Mouse (Mus musculus): Measurements from ENCODE around the gene Eomes.
A peak's percentile ranks its signal among the peaks of the same experiment; 100 is the strongest.

Eomes gene

GRCm38 (mm10) chr9:118477961-118478360, at the start of gene Eomes:
Gene Eomes, plus strand, starts transcription at chr9:118478212.
- peak; percentile 45 for DNase-seq

DNA sequence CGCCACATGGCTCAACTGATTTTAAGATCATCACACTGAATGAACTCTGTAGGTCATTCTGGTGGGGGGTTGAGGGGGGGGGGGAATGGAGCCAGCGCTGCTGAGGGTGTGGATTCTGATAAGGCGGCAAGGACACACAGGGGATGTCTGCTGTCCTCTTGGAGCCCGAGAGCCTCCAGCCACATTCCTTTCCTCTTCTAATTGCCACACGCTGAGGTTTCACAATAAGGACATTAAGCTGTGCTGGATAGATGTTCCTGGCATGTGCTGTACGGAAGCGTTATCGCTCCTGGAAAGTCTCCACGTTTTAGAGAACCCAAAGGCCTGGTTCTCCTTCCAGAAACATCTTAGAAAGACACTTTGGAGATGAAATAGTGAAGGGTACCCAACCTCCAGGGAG, 33.2 kb upstream of the Eomes start:
- DNase-seq = no peak

DNA sequence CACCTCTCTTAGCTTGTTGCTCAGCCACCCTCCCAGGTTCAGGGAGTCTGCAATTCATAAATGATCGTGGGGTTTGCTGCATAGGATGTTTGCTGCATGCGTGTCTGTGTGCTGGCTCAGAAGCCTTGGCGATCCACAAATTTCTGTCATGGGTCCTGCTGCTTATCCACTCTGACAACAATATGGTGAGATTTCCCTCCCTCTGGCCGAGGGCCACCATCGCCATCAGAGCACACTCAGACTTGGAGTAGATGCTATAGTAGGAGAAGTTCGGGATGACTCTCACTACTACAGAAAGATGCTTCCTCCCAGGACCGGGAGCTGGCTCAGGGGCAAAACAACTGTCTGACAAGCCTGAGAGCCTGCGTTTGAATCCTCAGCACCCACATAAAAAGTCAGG, 28.7 kb upstream of the Eomes start:
- DNase-seq = no peak

GRCm38 (mm10) chr9:118453427-118453826, 24.6 kb upstream of the Eomes start:
- no peak for DNase-seq

- DNase-seq = no peak
Observed at GRCm38 (mm10) chr9:118455188-118455845, 22.7 kb upstream of the Eomes start.

DNA sequence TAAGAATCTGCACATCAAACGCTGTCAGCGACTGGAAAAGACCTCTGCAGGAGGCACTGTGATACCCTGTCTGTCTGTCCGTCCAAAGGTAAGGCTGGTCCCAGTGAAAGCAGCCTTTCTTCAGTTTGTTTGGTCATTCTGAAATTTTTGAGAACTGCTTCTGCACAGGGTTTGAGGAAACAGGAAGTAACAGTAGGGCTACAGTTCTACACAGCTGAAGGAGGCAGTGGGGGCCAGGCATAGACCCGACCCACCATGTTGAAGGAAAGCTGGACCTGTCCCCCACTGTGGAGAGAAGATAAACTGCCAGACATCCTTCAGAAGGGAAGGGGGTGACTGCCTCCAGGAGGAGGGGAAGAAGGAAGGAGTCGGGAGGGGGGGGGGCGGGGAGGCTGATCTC, 21.6 kb upstream of the Eomes start:
- no peak for DNase-seq

DNA sequence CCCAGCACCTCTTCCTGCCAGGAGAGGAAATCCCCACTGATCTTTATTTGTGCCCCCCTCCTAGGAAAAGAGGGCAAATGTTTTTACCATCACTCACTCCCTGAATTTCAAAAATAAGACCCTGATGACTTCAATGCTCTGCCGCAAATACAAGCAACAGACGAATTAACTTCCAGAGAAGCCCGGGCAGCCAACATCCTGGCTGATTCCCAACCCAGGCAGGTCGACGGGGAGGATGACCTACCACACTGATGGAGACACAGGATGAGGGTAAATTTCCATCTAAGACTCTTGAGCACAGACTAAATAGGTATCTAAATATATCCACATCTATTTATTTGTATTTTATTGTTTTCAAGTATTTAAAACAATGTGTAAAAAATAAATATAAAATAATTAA, 20.0 kb upstream of the Eomes start:
- DNase-seq = no peak

DNA sequence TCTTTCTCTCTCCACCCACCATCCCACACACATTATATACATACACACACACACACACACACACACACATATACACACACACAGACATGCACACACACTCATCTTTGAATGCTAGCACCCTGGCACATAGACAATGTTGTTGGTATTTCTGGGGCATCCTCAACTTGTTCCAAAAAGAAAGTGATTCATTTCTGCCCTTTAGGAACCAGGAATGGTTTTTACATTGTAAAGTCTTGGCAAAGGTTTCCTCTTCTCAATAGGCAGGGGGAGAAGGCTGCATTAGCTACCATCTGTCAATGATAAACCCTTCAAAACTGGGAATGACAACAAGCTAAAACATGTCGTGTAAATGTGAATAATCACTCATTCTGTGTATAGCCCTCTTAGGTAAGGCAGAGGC, 14.0 kb upstream of the Eomes start:
- no peak for DNase-seq

- DNase-seq = no peak
Observed at GRCm38 (mm10) chr9:118468301-118468700, 9.7 kb upstream of the Eomes start.

GRCm38 (mm10) chr9:118469272-118469671, 8.7 kb upstream of the Eomes start:
- no peak for DNase-seq

GRCm38 (mm10) chr9:118471296-118471695, 6.7 kb upstream of the Eomes start:
- no peak for DNase-seq

GRCm38 (mm10) chr9:118476211-118476765, 1.7 kb upstream of the Eomes start:
- peak; percentile 40 for DNase-seq

DNA sequence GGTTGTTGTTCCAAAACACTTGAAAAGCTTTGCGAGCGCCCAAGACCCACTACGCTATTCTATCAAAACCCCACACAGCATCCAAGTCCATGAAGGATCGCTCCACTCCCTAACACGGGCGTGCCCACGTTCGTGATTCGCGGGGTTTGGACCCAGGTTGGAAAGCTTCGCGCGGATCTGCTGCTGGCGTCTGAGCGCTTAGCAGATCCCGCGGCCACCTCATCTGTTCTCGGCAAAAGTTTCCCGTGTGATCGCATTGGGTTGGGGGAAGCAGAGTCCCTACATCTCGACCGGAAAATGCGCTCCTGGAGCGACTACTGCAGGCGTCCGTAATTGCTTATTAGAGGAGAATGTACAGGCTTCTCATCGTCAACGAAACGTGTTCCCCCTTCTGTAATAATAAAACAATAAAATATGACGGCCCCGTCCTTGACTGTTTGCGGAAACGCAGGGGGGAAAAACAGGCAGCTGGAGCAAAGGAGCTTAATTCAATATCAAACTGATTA, 1.2 kb upstream of the Eomes start:
- DNase-seq = no peak

DNA sequence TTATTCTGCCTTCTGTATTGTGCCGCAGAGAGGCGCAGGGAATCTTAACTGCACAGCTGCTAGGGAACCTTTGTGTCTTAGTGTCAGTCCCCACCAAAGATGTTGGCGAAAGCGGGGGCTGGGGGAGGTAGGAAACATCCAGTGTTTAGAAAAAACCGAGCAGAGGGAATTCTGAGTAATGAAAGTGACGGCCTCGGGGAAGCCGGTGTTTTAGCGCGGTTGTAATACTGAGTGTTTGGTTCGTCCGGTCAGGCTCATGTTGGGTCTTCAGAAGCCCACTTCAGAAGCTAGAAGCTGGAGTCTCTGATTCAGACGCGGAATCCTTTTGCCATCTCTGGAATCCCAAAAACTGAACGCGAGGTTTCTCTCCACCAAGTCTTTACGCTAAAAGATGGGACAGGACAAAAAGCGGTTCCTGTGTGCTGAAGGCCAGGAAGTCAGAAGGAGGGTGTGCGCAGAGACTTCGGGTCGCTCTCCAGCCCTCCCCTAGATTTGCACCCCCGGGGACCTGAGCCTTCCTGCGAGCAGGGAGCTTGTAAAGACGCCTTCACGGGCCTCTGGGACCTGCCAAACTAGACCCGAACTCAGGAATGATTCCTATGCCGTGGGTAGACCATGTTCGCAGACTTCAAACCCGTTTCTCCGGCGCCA, 606 bp upstream of the Eomes start:
- DNase-seq = peak; percentile 39

DNA sequence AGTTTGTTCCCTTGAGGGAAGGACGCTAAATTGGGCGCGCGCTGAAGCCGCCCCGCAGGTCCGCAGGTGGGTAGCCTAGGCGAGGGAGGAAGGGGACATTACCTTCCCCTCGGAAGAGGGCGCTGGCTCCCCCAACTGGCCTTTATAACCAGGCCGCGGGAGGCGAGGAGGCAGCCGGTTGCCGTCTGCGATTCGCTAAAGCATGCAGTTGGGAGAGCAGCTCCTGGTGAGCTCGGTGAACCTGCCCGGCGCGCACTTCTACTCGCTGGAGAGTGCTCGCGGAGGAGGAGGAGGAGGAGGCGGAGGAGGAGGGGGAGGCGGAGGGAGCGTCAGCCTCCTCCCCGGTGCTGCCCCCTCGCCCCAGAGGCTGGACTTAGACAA, 436 bp downstream of the Eomes start:
- peak; percentile 54 for DNase-seq

- DNase-seq = peak; percentile 54
Observed at GRCm38 (mm10) chr9:118478839-118479507, 961 bp downstream of the Eomes start.

- DNase-seq = no peak
Observed at GRCm38 (mm10) chr9:118479508-118480291, 1.7 kb downstream of the Eomes start.

DNA sequence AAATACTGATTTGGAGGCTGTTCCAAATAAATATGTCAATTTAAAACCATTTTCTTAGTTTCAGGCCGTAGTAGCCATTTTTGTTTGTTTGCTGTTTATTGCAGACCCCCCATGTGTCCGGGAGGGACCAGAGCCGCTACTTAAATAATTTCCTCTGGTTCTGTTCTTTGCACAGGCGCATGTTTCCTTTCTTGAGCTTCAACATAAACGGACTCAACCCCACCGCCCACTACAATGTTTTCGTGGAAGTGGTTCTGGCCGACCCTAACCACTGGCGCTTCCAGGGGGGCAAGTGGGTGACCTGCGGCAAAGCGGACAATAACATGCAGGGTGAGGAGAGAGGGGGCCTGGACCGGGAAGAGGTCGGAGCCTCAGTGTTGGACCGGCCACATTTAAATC, 2.3 kb downstream of the Eomes start:
- DNase-seq = no peak

- DNase-seq = no peak
Observed at GRCm38 (mm10) chr9:118482210-118482609, 4.2 kb downstream of the Eomes start.

DNA sequence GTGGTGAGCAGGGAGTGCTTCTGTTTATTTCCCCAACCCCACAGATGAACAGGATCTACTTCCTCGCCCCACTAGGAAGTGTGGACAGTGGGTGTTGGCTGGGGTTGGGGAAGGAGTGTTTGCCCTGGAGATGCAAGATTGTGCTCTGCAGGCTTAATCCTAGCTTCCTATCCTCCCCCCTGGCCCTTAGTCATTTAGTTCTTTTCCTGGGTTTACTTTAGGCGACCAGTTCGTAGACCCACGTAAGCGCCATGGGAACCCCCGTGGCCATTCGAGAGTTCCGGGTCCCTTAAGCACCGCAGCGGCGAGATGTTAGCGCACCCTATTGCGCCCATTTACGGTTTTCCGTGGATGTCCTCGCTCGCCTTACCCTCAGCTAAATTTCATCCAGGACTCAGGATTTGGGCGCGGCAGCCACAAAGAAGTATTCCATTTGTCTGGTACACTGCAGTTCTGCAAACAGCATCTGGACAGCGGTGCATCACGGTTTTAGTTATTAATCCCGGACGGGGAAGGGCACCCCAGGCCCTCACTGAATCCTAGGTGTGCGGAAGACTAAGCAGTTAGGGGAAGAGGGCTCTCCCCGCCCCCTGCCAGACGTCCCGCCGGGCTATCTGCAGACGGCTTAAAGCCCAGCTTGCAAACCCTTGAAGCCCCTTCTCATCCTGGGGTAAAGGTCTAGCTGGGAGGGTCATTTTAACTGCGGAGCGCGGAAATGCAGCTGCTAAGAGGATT, 8.5 kb downstream of the Eomes start:
- DNase-seq = no peak

- no peak for DNase-seq
Observed at GRCm38 (mm10) chr9:118487096-118487395, 9.0 kb downstream of the Eomes start.

DNA sequence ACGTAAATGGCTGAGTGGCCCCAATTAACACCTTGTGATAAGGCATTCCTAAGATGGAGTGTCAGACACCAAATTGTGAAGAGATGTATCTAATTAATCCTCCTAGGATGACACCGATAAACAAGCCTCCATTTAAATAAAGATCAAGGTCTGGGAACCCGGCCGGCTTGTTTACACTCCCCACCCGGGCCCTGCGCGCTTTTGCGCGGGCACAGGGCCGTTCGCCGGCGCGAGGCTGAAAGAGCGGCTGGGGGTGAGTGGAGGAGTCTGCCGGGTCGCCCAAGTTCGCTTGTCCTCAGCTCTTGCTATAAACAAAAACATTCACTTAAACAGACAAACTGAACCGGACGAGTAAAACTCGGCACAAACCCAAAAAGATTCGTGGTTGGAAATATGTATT, 9.6 kb downstream of the Eomes start:
- peak; percentile 44 for DNase-seq

All from cerebellum, adult 8-10 months (tissue).